25 mouse cellular contexts compared by ENCODE assay signal in genomic region chr14:61955416-61955815, GRCm38 (mm10).
"Had no signal": no experiment of that assay in that cellular context is flagged by ENCODE, and none has a peak within 500 bp of the region (broad histone marks: within the 10 kb centered on the region; RNA-seq: fewer than 3 reads in every experiment).

No protein-coding gene starts in this region.

- H3K9me3 ChIP-seq: embryonic facial prominence, embryonic 10.5 days; embryonic facial prominence, embryonic 12.5 days; embryonic facial prominence, embryonic 13.5 days; embryonic facial prominence, embryonic 15.5 days; forebrain, embryonic 10.5 days; forebrain, embryonic 12.5 days; forebrain, embryonic 13.5 days; forebrain, embryonic 15.5 days had no signal

- H3K4me2 ChIP-seq: embryonic facial prominence, embryonic 12.5 days; embryonic facial prominence, embryonic 13.5 days; embryonic facial prominence, embryonic 15.5 days; forebrain, embryonic 12.5 days; forebrain, embryonic 13.5 days; forebrain, embryonic 15.5 days had no signal

- H3K4me1 ChIP-seq: embryonic facial prominence, embryonic 10.5 days; embryonic facial prominence, embryonic 15.5 days; forebrain, embryonic 10.5 days; forebrain, embryonic 12.5 days; forebrain, embryonic 13.5 days had no signal

- H3K27ac ChIP-seq: embryonic facial prominence, embryonic 10.5 days; embryonic facial prominence, embryonic 12.5 days; embryonic facial prominence, embryonic 13.5 days; embryonic facial prominence, embryonic 15.5 days; forebrain, embryonic 10.5 days; forebrain, embryonic 12.5 days; forebrain, embryonic 13.5 days; forebrain, embryonic 15.5 days; gastrocnemius, adult 2 months; heart, adult 2 months had no signal

- H3K27me3 ChIP-seq: embryonic facial prominence, embryonic 12.5 days; embryonic facial prominence, embryonic 13.5 days; embryonic facial prominence, embryonic 15.5 days; forebrain, embryonic 12.5 days; forebrain, embryonic 13.5 days; forebrain, embryonic 15.5 days had no signal

- DNase-seq: cerebellum, adult 9-10 months; cerebellum, adult 9-11 months; cerebellum, postnatal 10 days; cerebellum, postnatal 14 days; cerebellum, postnatal 25 days; cerebellum, postnatal 36 days; embryo, embryonic 11 days; forebrain, postnatal 0 days; gastrocnemius, adult 2 months; gastrocnemius, postnatal 10 days; gastrocnemius, postnatal 14 days; gastrocnemius, postnatal 25 days; gastrocnemius, postnatal 36 days; heart, adult 11 months; heart, adult 18-20 months; heart, adult 2 months had no signal

- H3K9ac ChIP-seq: embryonic facial prominence, embryonic 12.5 days; embryonic facial prominence, embryonic 13.5 days; embryonic facial prominence, embryonic 15.5 days; forebrain, embryonic 12.5 days; forebrain, embryonic 13.5 days; forebrain, embryonic 15.5 days; forebrain, postnatal 0 days had no signal

- H3K4me3 ChIP-seq: embryonic facial prominence, embryonic 10.5 days; embryonic facial prominence, embryonic 12.5 days; embryonic facial prominence, embryonic 13.5 days; embryonic facial prominence, embryonic 15.5 days; erythroblast, embryonic 14.5 days; forebrain, embryonic 10.5 days; forebrain, embryonic 12.5 days; forebrain, embryonic 13.5 days; forebrain, embryonic 15.5 days; gastrocnemius, adult 2 months; heart, adult 2 months had no signal

- H3K36me3 ChIP-seq: embryonic facial prominence, embryonic 10.5 days; embryonic facial prominence, embryonic 12.5 days; embryonic facial prominence, embryonic 13.5 days; embryonic facial prominence, embryonic 15.5 days; forebrain, embryonic 10.5 days; forebrain, embryonic 12.5 days; forebrain, embryonic 15.5 days had no signal
